Mouse (Mus musculus): ENCODE measurements at regions not wholly inside any gene's neighbourhood (a gene's known extent, or its start where the extent isn't known, plus 50 kb on each side); places are given as distances from the start of the nearest gene placed in this dataset.

DNA sequence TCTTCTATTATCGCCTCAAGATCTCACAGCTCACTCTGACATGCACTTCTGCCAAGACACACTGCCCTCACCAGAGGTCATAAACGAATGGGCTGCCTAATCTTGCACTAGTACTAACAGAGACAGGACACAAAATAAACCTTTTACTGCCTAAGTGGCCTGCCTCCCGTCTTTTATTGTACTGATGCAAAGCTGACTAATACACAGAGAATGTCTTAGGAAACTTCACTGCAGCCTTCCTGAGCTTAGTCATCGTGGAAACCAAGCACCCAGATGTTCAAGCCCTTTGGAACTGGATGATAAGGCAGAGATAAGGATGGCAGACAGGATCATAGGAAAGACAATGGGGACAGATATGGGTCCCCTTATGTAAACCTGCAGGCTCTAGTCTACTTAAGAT is 57.3 kb upstream of the Pcgf5 start:
- no peak for TF ChIP-seq POLR2A (IDR thresholded peaks at IDR 0.05; ENCODE audit: insufficient read length, low read depth)
- TF ChIP-seq USF1 (IDR thresholded peaks at IDR 0.05; ENCODE audit: low read depth): no peak
- no peak for TF ChIP-seq TCF3 (IDR thresholded peaks at IDR 0.05; ENCODE audit: insufficient read length, low read depth)
- peak; percentile 62; the same call in 1 of the 2 replicates for TF ChIP-seq CEBPB (IDR thresholded peaks at IDR 0.05; ENCODE audit: insufficient read depth, poor library complexity, severe bottlenecking)
- no peak for TF ChIP-seq MYOG (IDR thresholded peaks at IDR 0.05; ENCODE audit: control insufficient read depth in 1 of 3, insufficient read depth in 1 of 3, insufficient read length in 2 of 3, low read depth in 2 of 3)
- no peak for TF ChIP-seq TCF12 (IDR thresholded peaks at IDR 0.05; ENCODE audit: insufficient read depth, poor library complexity, severe bottlenecking)
- no peak for TF ChIP-seq POLR2AphosphoS2 (IDR thresholded peaks at IDR 0.05; ENCODE audit: insufficient read length, low read depth)
- TF ChIP-seq REST (IDR thresholded peaks at IDR 0.05; ENCODE audit: insufficient read depth, insufficient read length): no peak
- TF ChIP-seq MAX (IDR thresholded peaks at IDR 0.05; ENCODE audit: low read depth): no peak
- no peak for TF ChIP-seq E2F4 (IDR thresholded peaks at IDR 0.05; ENCODE audit: insufficient read depth)
- no peak for TF ChIP-seq MYOD1 (IDR thresholded peaks at IDR 0.05; ENCODE audit: control insufficient read depth in 1 of 3, insufficient read length in 2 of 3, low read depth in 2 of 3)
- TF ChIP-seq SRF (IDR thresholded peaks at IDR 0.05; ENCODE audit: control insufficient read depth, insufficient read length, low read depth): no peak
